Mouse (Mus musculus) c-Kit-positive CD71-positive TER-119-negative erythroid progenitor cells, embryonic 14.5 days (primary cell): Measurements from ENCODE around the gene Pck2.
A peak's percentile ranks its signal among the peaks of the same experiment; 100 is the strongest.

Experiments
- DNase-seq: peaks from one replicate; pipeline ENCODE4 v3.0.0-alpha.2; 2013; ENCODE audit warnings: low read depth

The Pck2 gene

GRCm38 (mm10) chr14:55527940-55528339 is 12.1 kb upstream of the Pck2 start:
- DNase-seq: peak; percentile 49

GRCm38 (mm10) chr14:55536116-55536745 is 3.8 kb upstream of the Pck2 start:
- DNase-seq: peak; percentile 40

- peak; percentile 65 for DNase-seq
These were observed 788 bp downstream of the Pck2 start for GRCm38 (mm10) chr14:55540787-55541321.

- no peak for DNase-seq
These were observed 2.2 kb downstream of the Pck2 start for GRCm38 (mm10) chr14:55542268-55542667.

GRCm38 (mm10) chr14:55544334-55544733 is 4.3 kb downstream of the Pck2 start:
- DNase-seq: no peak

GRCm38 (mm10) chr14:55550191-55550590 is 10.1 kb downstream of the Pck2 start:
- no peak for DNase-seq

- no peak for DNase-seq
These were observed 11.3 kb downstream of the Pck2 start for GRCm38 (mm10) chr14:55551347-55551746.

- no peak for DNase-seq
These were observed 11.7 kb downstream of the Pck2 start for GRCm38 (mm10) chr14:55551794-55552193.

GRCm38 (mm10) chr14:55554635-55555034 is 14.6 kb downstream of the Pck2 start:
- DNase-seq: no peak

GRCm38 (mm10) chr14:55555788-55556187 is 15.7 kb downstream of the Pck2 start:
- no peak for DNase-seq

GRCm38 (mm10) chr14:55557003-55557402 is 16.9 kb downstream of the Pck2 start:
- DNase-seq: peak; percentile 70

- no peak for DNase-seq
These were observed 17.5 kb downstream of the Pck2 start for GRCm38 (mm10) chr14:55557587-55557986.

GRCm38 (mm10) chr14:55558740-55559448 is 18.8 kb downstream of the Pck2 start:
- peak; percentile 70 for DNase-seq

- peak; percentile 78 for DNase-seq
These were observed 19.7 kb downstream of the Pck2 start, which contains the start of gene Dcaf11 for GRCm38 (mm10) chr14:55559799-55560201. Gene Dcaf11, plus strand, starts transcription at chr14:55560006.

- peak; percentile 98 for DNase-seq
These were observed 20.4 kb downstream of the Pck2 start, which contains the start of gene A730061H03Rik for GRCm38 (mm10) chr14:55560202-55561073. Gene A730061H03Rik, minus strand, starts transcription at chr14:55560406.

- no peak for DNase-seq
These were observed 21.8 kb downstream of the Pck2 start for GRCm38 (mm10) chr14:55561860-55562259.

GRCm38 (mm10) chr14:55563249-55563648 is 23.2 kb downstream of the Pck2 start:
- no peak for DNase-seq

GRCm38 (mm10) chr14:55565748-55566147 is 25.7 kb downstream of the Pck2 start:
- DNase-seq: no peak

GRCm38 (mm10) chr14:55567496-55567895 is 27.4 kb downstream of the Pck2 start:
- no peak for DNase-seq

GRCm38 (mm10) chr14:55570588-55570987 is 30.5 kb downstream of the Pck2 start:
- no peak for DNase-seq

- DNase-seq: no peak
These were observed 31.7 kb downstream of the Pck2 start for GRCm38 (mm10) chr14:55571760-55572159.

GRCm38 (mm10) chr14:55575302-55575701 is 35.2 kb downstream of the Pck2 start, which contains the start of gene Fitm1:
Gene Fitm1, plus strand, starts transcription at chr14:55575617.
- no peak for DNase-seq
